Mouse (Mus musculus) CD8-positive naive resting alpha-beta T cell, adult 2 months (primary cell): Measurements from ENCODE around the gene Arhgef11.
A peak's percentile ranks its signal among the peaks of the same experiment; 100 is the strongest.
"Not testable (repeated sequence)": the region's sequence is repeated elsewhere in the genome, so short reads cannot be mapped to it uniquely, and the experiment has no call there.

Experiments used
- DNase-seq, 2 experiments: peaks; one replicate each; pipeline ENCODE4 v3.0.0; 2022; ENCODE audit warnings: low read depth in 2 of 2, low spot score in 2 of 2

Arhgef11 gene

DNA sequence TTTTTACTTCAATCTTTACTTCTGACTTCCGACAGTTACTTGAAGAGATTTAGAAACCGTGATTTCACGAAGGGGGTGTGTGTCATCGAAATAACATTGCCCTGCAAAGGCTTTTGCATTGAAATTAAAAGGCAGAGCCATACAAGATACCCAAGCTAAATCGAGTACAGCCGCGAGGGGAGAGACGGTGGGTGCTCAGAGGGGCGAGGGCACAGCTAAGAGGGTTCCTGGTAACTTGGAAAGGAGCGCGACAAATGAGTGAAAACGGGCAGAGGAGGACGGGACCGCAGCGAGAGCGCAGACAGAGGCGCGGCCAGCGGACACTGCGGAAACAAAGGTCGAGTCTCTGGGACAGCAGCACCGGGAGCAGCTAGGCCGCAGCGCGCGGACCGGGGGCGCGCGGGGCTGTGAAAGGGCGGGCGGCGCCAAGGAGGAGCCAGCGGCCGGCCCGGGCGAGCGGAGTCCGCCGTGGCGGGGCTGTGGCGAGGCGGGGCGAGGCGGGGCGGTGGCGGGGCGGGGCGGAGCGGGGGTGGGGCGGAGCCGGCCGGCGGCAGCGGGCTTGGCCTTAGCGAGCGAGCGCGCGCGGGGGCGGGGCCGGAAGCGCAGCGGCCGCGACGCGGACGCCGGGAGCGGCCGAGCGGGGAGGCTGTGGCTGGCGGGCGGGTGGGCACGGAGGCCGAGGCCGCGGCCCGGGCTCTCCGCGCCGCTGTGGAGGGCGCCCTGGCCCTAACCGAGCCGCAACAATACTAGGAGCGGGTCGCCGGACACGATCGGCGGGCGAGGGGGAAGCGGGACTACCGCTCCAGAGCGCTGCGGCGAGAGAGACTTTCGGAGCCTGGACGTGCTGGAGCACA is at the start of gene Arhgef11:
Arhgef11 (plus strand) TSS at position 603 of the 854 bp plus-strand sequence.
- DNase-seq = peak; percentile 17 to 40

DNA sequence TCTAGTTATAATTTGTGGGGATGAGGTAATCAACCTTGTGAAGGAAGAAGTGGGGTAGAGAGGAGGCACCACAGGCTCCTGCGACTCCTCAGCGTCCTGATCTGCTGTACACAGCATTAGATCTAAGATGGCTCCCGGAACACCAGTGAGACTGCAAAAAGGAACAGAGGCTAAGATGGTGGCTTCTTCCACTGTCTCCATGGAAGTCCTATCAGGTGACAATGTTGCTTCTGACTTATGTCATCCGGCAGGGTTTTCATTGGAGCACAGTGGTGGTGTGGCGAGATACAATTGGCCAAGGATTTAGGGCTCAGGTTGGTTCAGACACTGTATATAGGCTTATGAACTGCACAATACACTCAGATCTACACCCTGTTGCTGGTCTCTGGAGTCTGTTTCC is 48.7 kb upstream of the Arhgef11 start:
- no peak for DNase-seq

DNA sequence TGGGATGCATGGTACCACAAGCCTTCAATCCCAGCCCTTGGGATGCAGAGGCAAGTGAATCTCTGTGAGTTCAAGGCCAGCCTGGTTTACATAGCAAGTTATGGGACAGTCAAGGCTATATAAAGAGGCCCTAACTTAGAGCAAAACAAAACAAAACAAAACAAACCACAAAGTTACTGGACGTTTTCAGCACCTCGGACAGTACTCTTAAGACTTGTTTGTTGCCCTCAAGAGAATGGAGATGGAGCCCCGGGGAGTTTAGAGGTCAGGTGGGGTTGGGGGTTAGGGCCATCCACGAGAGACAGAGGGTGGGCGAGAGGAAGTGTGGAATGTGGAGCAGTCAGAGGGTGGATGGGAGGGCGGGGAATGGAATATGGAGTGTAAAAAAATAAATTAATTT is 41.6 kb upstream of the Arhgef11 start:
- no peak for DNase-seq

DNA sequence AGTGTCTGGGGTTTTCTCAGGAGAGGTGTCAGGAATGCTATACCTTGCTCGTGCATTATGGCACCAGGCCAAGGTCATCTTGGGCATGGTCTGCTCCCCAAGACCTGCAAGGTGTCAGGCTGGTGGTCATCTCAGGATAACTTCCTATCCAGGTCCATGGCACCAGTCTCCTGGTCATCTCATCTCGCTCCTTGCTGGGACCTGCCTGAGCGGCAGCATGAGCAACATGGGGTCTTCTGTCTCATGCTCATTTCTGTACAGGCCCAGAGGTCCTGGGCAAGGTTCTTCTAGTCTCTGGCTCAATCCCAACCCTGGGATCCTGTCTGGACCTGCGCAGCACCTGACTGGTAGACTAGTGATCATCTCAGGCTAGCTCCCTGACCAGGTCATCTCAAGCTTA is 35.1 kb upstream of the Arhgef11 start:
- DNase-seq = no peak

DNA sequence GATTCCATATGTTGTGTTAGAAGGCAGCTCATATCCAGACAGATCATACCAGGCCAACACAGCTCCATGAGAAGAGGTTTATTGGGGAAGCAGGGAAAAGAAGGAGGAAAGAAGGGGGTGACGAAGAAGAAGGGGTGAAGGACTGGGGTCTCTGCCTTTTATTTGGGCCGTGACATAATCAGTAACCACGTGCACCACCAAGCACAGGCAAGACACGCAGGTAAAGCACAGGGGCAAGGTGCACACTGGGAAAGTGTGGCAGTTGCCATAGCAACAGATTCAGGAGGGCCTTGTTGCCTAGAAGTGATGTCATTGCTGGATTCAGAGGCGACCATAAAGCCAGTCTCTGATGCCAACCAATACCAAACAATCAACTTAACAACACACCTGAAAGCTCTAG is 23.6 kb upstream of the Arhgef11 start:
- DNase-seq = no peak

DNA sequence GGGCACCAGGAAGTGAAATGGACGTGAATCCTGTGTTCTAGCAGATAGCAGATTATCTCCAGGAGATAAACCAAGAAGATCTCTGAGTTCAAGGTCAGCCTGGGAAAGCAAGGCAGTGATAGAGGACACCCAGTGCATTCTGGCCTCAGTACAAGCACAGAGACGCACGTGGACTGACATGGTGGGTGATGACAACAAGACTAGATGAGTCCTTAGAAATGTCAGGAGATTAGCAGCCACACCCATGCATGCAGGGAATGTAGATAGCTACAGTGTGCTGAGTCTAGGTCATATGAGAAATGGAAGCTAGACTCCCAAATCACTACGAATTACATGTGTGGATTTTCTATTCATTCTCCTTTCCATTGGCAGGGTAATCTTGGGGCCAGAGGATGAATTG is 22.0 kb upstream of the Arhgef11 start:
- DNase-seq = not testable (repeated sequence)

DNA sequence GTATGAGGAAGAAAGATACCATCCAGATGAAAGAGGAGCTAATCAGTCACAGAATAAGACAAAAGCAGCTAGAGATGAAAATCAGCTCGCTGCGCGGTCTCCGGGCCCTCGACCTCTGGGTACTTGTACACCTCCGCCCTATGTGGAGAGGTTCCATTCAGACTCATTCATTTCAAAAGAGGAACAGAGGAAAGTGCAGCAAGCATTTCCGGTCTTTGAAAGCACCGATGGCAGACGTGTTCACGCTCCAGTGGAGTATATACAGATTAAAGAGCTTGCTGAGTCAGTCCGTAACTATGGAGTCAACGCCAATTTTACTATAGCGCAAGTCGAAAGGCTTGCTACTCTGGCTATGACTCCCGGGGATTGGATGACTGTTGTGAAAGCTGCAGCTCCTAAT is 16.3 kb upstream of the Arhgef11 start:
- not testable (repeated sequence) for DNase-seq

DNA sequence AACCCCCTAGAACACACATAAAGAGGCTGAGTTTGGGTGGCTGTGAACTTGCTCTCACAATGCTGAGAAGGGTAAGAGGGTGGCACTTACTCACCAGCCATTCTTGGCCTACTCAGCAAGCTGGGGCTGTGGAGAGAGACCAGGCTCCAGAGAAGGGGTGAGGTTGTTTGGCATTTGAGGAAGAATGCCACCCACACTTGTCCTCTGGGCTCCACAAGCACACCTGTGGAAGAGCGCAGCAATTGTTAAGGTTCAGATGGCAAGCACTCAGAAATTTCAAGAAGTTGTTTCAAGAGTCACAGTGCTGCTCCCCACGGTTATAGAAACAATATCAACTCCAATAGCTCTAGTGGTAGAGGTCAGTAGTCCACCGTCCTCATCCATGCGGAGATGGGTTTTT is 1.0 kb upstream of the Arhgef11 start:
- no peak for DNase-seq

DNA sequence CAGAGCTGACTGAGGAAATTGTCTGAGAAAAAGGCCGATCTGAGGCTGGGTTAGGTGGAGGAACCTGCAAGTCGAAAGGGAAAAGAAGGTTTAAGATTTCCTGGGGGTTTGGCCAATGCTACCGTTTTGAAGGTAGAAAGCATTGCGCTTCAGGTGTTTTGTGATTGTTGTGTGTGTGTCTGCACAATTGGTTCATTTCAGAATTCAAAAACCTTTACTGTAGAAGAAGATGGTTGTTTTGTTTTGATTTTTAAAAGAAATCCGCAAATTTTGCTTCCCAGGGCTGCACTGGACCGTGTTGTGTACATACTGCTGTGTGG is 412 bp downstream of the Arhgef11 start:
- DNase-seq = no peak

DNA sequence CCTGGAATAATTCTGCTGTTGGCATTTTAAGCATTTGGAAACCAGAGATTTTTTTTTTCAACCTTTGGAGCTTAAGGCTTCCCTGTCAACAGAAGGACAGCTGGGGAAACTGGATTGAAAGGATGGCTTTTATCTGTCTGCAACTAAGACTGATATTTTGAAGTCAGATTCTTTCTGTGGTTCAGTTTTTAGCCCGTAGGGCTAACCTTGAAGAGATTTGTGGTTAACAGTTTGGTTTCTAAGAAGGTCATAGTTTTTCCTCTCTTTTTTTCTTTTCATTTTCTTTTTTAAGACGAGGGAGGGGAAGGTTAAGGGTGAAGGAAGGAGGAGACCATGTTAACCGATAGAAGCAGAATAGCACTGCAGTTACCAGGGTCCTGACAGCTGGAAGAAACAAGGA is 881 bp downstream of the Arhgef11 start:
- DNase-seq = no peak

DNA sequence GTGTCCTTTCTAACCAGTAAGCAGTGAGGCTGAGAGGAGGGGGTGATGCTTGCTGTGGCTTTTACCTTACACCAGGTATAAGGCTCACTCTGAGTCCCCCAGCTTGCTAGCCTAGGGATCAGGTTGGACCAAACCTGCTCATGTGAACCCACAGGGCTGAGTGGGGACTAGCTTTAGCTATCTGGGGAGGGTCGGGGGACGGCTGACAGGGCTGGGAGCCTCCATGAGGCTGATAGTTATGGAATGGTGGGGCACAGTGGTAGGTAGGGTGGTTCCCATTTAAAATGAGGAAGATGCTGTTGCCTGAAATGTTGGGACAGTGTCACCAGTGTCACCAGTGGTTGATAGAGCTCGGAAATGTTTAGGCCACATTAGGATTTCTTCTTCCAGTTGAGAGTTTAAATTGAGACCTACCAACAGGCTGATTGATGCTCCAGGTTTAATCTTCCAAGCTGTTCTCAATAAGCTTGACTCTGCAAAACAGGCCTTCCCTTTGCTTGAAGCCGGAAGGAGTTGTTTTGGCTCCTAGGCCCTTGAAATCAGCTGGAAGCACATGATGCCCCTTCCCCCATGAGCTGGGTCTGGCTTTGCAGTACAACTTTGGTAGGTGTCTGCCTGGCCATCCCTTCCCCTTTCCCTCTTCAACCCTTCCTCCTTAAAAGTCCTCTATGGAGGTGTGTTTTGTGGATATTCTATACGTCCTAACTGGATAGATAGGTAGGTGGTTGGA is 1.8 kb downstream of the Arhgef11 start:
- no peak for DNase-seq

DNA sequence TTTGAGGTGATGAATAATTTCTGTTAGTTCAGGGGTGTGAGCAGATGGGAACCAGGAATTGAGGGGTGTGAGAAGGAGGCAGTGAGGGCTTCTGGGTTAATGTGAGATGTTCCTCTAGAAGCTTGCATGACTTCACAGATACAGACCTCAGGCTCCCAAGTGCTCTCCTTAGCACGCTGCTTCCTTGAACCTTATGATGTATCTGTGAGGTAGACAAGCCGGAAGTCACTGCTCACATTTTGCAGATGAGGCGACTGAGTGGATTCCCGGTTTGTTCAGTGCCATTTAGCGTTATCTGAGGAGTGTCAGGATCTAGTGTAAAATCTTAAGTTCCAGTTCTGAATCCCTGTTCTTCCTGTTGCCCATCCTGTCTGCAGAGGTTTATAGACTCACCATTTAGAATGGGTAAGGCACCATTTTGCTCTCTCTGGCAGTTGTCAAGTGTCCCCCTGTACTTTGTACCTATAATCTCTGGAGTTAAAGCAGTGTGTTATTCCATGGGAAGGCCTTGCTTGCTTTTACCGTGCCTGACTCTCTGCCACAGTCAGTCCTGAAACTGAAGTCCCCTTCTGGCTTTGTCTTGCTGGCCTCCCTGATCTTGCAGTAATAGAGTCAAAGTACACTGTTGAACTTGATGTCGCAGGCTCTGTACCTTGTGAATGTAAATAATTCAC is 3.0 kb downstream of the Arhgef11 start:
- DNase-seq = no peak

DNA sequence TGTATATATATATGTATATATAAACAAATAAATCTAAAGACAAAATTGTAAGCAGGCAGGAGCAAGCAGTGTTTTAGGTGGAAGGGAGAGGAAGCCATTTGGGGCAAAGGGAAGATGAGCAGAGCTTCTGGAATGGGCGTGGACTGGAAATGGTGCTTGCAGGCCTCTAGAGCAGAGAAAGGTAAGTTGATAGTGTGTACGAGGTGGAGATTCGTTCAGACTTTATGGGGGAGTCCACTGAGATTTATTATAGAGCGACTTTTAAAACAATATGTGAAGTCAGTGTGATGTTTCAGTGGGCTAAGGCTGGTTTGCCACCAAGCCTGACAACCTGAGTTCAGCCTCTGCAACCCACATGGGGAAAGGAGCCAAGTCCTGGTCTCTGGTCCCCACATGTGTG is 7.5 kb downstream of the Arhgef11 start:
- no peak for DNase-seq

DNA sequence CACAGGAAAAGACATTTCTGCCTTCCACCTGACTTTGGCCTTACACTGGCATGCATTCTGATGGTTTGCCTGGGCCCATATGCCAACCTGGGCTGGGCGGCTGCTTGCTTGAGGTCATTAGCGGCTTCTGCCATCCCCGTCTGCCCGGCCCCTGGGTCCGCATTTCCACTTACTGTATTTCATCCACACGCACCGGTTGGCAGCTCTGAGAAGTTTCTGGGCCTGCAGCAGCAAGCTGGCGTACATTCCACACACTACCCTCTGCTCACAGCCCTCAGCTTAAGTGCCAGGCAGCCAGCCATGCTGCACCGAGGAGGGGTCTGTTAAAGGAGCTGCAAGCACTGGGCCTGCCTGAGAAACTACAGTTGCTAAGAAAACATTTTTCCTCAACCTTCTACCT is 13.5 kb downstream of the Arhgef11 start:
- DNase-seq = no peak

DNA sequence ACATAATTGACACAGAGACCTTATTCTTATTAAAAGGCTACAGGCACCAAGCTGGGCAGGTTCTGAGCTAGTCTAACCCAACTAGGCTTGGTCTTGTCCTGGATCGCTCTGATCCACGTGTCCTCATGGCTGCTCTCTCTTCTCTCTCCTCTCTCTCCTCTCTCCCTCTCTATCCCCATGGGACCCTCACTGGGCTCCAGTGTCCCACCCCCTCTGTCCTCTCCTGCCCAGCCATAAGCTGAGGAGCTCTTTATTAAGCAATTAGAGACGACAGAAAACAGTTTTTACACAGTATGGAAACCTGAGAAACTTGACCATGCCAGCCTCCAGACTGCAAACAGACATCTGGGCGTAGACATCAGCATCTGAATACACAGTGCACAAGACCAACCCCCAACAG is 14.0 kb downstream of the Arhgef11 start:
- no peak for DNase-seq

DNA sequence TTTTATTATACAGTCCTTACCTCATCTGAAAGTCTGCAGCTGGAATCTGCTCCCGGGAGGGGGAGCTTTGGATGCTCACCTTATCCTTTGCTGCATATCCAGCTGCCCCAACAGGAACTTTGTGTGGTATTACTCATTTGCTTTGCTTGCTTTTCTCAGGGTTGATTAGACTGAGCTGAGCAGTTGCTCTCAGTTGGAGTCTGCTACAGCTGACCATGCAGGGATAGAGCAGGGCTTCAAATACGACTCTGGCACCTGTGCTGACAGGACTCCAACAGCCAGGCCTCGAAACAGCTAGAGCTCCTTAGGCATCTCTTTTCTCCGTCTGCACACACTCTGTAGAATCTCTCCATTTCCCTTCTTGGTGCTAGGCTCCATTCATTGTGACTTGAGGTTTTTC is 18.2 kb downstream of the Arhgef11 start:
- DNase-seq = no peak

DNA sequence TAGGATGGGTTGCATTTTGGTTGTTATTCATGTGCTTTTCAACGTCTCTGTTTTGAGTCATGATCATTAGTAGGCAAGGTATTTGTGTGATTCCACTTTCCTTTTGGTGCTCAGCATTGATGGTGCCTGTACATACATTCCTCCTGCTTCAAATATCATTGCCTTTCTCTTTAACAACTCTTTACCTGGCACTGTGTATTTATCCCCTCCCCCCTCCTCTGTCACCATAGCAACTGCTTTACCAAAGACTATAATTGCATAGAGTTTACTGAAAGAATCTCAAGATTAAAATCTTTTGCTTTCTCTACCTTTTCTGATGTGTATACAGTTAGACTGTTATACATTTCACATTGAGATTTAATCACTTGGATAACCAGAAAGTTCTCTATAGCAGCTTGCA is 26.1 kb downstream of the Arhgef11 start:
- no peak for DNase-seq

DNA sequence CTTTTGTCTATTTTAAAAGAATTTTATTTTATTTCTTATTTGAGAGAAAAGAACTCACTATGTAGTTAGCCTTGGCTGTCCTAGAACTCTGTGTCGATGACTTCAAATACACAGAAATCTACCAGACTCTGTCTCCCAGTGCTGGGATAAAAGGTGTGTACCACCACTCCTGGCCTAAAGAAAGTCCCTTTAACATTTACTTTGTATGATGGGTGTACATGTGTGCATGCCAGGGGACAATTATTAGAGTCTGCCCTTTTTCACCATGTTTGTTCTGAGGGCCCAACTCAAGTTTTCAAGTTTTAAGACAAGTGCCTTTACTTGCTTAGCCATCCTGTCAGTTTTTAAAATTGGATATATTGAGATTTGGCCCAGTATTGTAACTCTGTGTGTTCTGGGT is 28.8 kb downstream of the Arhgef11 start:
- no peak for DNase-seq

DNA sequence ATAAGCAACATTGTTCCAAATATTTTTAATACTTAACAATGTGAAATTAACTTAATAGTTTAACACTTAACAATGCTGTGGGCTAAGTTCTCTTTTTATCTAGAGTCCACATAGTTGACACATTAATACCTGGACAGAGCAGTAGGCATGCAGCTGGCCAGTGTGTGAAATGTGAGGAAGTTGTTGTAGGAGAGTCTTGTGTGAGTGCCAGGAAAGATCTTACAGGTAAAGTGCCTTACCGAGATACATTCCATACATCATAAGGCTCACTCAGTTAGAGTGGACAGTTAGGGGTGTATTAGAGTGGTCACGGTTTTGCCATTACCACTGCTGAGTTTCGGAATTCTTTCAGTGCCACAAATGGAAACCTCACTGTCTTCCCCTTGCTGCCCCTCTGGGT is 31.7 kb downstream of the Arhgef11 start:
- no peak for DNase-seq

DNA sequence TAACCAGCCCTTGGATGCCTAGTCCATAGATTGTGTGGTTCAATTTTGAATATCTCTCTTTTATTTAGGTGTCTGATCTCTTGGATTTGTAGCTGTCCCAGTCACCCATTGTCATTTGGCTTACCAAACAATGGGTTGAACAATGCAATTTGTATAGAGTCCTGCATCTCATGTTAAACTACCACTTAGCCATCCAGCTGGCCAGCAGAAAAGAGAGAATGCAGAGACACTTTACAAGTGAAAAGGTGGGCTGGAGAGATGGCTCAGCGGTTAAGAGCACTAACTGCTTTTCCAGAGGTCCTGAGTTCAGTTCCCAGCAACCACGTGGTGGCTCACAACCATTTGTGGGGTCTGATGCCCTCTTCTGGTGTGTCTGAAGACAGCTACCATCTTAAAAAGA is 41.0 kb downstream of the Arhgef11 start:
- DNase-seq = no peak

DNA sequence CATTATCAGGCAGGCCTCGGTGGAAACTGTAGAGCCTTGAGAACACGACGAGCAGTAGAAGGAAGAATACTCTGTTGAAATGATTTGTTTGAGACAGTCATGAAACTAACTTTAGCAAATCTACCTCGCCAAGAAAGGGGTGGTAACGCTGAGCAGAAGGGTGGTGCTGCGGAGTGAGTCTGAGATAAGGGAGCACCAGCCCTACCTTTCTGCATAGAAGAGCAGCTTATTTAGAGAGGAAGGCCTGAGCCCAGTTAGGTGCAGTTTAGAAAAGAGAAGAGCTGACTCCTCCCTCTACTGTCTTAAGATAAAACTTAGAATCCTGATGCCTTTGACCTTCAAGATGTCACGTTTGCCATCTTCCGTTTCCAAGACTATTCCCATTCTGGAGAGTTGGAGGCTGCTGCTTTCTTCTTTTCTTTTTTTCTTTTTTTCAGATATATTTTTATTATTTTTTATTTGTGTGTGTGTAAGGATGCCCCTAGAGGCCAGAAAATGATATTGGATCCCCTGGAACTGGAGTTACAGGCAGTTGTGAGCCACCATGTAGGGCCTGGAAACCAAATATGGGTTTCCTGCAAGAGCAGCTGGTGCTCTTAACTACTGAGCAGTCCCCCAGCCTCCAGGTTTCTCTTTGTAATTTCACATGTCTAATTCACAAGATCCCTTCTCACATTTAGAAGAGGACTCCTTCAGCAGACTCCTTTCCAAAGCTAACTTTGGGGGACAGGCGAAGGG is 42.5 kb downstream of the Arhgef11 start:
- DNase-seq = no peak

DNA sequence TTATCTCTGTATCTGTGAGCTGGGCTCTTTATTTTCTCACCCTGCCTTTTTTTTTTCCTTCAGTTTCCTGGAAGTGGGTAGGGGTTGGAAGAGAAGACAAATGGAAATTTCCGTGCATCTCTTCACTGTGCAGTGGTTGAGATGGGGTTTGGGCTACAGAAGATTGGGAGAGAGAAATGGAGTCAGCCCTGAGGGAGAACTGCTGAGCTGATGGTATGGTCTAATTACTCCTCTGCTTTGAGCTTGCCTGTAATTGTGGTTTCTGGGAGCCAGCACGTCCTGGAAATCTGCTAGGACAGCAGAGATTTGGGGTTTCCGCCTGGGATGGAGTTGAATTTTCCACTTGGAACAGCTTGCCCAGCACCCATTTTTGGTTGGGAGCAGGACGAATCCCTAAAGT is 43.1 kb downstream of the Arhgef11 start:
- no peak for DNase-seq
